Mouse (Mus musculus) MN1 (cell line): ENCODE measurements around the gene Zfp846.

ENCODE experiments used
- DNase-seq: peaks from one replicate; pipeline ENCODE4 v3.0.0-alpha.2; 2016; ENCODE audit warnings: low spot score

Zfp846 gene

DNA sequence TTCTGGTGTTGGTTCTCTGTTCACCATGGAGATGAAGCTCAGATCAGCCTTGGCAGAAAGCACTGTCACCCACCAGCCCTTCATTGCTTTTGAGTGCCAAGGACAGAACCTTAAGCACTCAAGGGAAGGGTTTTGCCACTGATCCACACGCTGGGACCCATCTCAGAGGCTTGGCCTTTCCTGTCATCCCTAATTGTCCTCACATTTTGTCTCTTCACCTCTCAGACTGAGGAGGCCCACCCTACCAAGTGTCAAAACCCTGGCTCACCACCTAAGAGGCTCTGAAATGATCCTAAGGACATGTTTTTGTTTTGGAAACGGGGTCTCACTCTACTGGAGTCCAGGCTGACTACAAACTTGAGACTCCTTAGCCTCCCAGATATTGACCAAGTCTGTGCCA, 55.7 kb downstream of the Zfp846 start:
- DNase-seq = no peak

GRCm38 (mm10) chr9:20638552-20638951, 57.5 kb downstream of the Zfp846 start:
- no peak for DNase-seq

DNA sequence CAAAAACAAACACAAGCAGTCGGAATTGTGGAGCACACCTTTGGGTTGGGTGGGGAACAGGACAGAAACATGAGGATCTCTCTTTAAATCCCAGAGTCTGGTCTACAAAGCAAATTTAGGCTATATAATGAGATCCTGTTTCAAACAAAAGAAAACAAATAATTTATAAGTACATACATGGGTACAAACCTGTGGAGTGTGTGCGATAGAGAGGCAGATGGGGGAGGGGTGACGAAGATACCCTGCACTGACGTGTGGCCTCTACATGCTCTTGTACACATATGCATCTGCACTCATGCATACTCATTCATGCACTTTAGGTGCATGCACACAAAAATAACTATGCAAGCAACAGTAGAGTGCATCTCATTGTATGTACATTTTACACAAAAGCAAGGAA, 58.4 kb downstream of the Zfp846 start:
- DNase-seq = no peak

GRCm38 (mm10) chr9:20641501-20641900, 60.4 kb downstream of the Zfp846 start:
- DNase-seq = no peak

DNA sequence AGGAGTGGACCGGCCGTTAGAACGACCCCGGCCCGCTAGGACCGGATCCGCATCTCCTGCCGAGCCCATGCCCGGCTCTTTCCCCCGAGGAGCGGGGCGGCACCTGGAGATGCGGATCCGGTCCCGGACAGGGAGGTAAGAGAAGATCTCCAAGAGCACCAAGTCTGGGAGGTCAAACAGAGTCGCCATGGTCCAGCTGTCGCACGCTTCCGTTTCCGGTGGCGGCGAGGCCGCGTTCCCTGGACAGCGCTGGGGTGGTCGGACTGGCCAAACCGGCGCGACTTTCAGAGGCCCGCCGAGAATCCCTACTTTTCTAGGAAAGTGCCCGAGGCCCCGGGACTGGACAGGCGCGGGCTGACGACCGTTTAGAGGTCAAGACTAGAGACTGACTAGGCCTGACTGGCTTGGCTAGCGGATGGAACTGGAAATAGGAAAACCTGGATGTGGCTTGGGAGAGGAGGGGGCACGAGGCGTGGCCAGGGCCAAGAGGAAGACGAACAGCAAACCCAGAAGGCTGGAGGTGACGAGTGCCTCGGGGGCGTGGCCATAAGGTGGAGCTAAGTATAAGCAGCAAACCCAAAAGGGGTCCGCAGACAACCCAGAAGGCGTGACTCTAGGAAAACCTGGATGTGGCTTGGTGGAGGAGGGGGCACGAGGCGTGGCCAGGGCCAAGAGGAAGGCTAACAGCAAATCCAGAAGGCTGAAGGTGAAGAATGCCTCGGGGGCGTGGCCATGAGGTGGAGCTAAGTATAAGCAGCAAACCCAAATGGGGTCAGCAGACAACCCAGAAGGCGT, 61.2 kb downstream of the Zfp846 start, which contains the start of gene Ubl5:
Ubl5 (plus strand) TSS at position 778 of the 795 bp plus-strand sequence.
- peak; percentile 94 for DNase-seq

DNA sequence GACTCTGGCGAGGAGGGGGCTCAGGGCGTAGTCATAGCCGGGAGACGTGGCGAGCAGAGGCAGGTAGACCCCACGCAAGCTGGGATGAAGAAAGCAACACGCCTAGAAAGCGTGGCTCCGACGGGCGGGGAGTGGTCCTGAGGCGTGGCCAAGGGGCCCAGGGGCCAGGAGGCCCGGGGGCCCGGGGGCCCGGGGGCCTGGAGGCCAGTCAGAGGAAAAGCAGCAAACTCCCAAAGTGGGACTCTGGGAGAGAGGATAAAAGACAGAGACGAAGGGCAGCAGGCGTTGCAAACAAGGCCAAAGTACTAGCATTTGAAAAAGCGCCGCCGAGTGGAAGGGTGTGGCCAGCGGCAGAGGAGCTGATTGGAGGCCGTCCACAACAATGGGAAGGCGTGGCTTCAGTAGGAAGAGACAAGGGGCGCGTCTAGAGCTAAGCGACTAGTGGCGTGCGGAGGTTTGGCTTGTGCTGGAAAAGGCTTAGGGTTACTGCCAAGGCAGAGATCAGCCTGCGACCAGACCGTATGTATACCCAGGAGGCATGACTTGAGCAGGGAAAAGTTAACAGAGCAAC, 61.9 kb downstream of the Zfp846 start:
- DNase-seq = peak; percentile 89

GRCm38 (mm10) chr9:20643781-20644180, 62.7 kb downstream of the Zfp846 start:
- no peak for DNase-seq

GRCm38 (mm10) chr9:20644360-20645081, 63.4 kb downstream of the Zfp846 start, which contains the start of gene Fbxl12:
Gene Fbxl12, minus strand, starts transcription at chr9:20644767.
- peak; percentile 76 for DNase-seq

DNA sequence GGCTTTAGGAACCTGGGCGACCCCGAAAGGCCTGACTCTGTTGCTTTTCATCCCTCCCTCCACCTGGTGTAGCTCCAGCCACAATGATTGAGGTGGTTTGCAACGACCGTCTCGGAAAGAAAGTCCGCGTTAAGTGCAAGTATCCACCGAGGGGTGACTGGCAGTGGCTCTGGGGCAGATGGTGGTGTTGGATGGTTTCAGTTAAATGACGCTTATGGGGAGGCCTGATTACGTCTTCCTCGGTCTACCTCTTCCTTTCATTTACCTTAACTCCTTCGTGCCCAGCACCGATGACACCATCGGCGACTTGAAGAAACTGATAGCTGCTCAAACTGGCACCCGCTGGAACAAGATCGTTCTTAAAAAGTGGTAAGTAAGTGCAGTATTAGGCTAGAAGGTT, 64.0 kb downstream of the Zfp846 start:
- DNase-seq = peak; percentile 34

- peak; percentile 98 for DNase-seq
Measured at GRCm38 (mm10) chr9:20651602-20652259, 70.6 kb downstream of the Zfp846 start, which contains the start of gene Pin1. Gene Pin1, plus strand, starts transcription at chr9:20652095.

DNA sequence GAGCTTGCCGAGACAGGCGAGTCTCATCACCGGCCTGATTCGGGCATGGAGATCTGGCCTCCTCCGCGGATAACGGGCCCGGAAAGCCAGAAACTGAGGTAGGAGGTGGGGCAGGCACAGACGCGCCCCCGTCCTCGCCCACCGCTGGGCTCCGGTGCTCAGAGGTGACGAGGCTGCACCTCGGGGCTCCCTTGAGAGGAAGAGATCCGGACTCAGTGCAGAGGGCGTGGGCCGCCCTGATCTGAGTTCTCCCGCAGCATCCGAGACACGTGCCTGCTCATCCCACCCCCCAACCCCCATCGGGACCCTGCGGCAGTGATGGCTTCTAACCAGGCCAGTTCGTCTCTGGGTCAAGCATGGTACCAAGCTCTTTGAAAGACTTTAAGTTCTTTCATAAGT, 71.2 kb downstream of the Zfp846 start:
- peak; percentile 20 for DNase-seq

- DNase-seq = no peak
Measured at GRCm38 (mm10) chr9:20653859-20654258, 72.8 kb downstream of the Zfp846 start.
